Mouse (Mus musculus) limb, embryonic 14.5 days (tissue): ENCODE measurements at regions not wholly inside any gene's neighbourhood (a gene's known extent, or its start where the extent isn't known, plus 50 kb on each side); places are given as distances from the start of the nearest gene placed in this dataset.

Source experiments
- ATAC-seq: fragments of 200-750 bp; cut with Nextera tagmentation; 2 replicates; pipeline ENCODE4 v1.8.0; 2017; ENCODE audit warnings: low read depth, moderate number of reproducible peaks, moderate TSS enrichment; ENCODE audit not compliant: low FRiP score
- DNase-seq: peaks from one replicate; pipeline ENCODE4 v3.0.0-alpha.2; 2015; ENCODE audit warnings: low spot score
- H3K27ac ChIP-seq: fragments of 300-500 bp; sonication (generic); replicated peaks from 2 replicates; pipeline ENCODE4 v1.5.1; 2014; ENCODE audit warnings: low read depth, mild to moderate bottlenecking, low read length, moderate library complexity, mixed read lengths
- H3K27me3 ChIP-seq: fragments of 300-500 bp; sonication (generic); 2 replicates; pipeline ENCODE4 v1.6.1; 2014; ENCODE audit warnings: low read length, mixed read lengths; ENCODE audit not compliant: control insufficient read depth, insufficient read depth
- H3K36me3 ChIP-seq: fragments of 300-500 bp; sonication (generic); 2 replicates; pipeline ENCODE4 v1.6.1; 2014; ENCODE audit warnings: mild to moderate bottlenecking, low read length, moderate library complexity, mixed read lengths; ENCODE audit not compliant: control insufficient read depth, insufficient read depth
- H3K4me1 ChIP-seq: fragments of 300-500 bp; sonication (generic); 2 replicates; pipeline ENCODE4 v1.6.1; 2014; ENCODE audit warnings: antibody characterized with exemption, low read length, mixed read lengths; ENCODE audit not compliant: control insufficient read depth, insufficient read depth
- H3K4me2 ChIP-seq: fragments of 300-500 bp; sonication (generic); replicated peaks from 2 replicates; pipeline ENCODE4 v1.6.1; 2014; ENCODE audit warnings: low read depth, mild to moderate bottlenecking, low read length, moderate library complexity; ENCODE audit not compliant: severe bottlenecking
- H3K4me3 ChIP-seq: fragments of 300-500 bp; sonication (generic); replicated peaks from 2 replicates; pipeline ENCODE4 v1.5.1; 2014; ENCODE audit warnings: low read length
- H3K9ac ChIP-seq: fragments of 300-500 bp; sonication (generic); 2 replicates; pipeline ENCODE4 v1.6.1; 2014; ENCODE audit warnings: mild to moderate bottlenecking, low read depth, low read length, moderate library complexity; ENCODE audit not compliant: severe bottlenecking
- H3K9me3 ChIP-seq: fragments of 300-500 bp; sonication (generic); 2 replicates; pipeline ENCODE4 v1.6.1; 2016; ENCODE audit warnings: low read length; ENCODE audit not compliant: control insufficient read depth
- POLR2A ChIP-seq: fragments of 200-500 bp; IDR thresholded peaks from 2 replicates; pipeline ENCODE4 v1.8.0; 2012; ENCODE audit warnings: inconsistent platforms, mild to moderate bottlenecking, moderate library complexity, borderline replicate concordance; ENCODE audit not compliant: insufficient read depth, insufficient read length; ENCODE audit errors: extremely low read depth
- WGBS: fragments of 180-500 bp; shearing (Covaris S2); extraction: QIAGEN DNeasy Blood & Tissue Kit; methylation state at CpG from one replicate; pipeline ENCODE4 v1.1.7; 2014; 5-methylcytosine and 5-hydroxymethylcytosine counted together

GRCm38 (mm10) chr8:103851286-103851685 is 250.1 kb upstream of the Cdh5 start:
- Histone ChIP-seq H3K36me3 (no peaks in the 10 kb centered on the region), H3K27me3 (no peaks in the 10 kb centered on the region), H3K9ac (no peak overlapping the region), H3K27ac (no peak overlapping the region), H3K9me3 (no peaks in the 10 kb centered on the region), H3K4me2 (no peak overlapping the region), H3K4me1 (no peaks in the 10 kb centered on the region), H3K4me3 (no peak overlapping the region)
- 82% methylated on average over 8 of the region's 8 CpGs for WGBS
- DNase-seq: no peak
- ATAC-seq: no peak
- TF ChIP-seq POLR2A: no peak

- no peak overlapping the region for H3K4me3 ChIP-seq
- 84% methylated on average over 4 of the region's 4 CpGs for WGBS
- no peaks in the 10 kb centered on the region for H3K27me3 ChIP-seq
- TF ChIP-seq POLR2A: no peak
- no peaks in the 10 kb centered on the region for H3K36me3 ChIP-seq
- H3K9ac ChIP-seq: no peak overlapping the region
- DNase-seq (no peak), ATAC-seq (no peak)
- no peak overlapping the region for H3K4me2 ChIP-seq
- no peak overlapping the region for H3K27ac ChIP-seq
- H3K4me1 ChIP-seq: no peaks in the 10 kb centered on the region
- no peaks in the 10 kb centered on the region for H3K9me3 ChIP-seq
Measured at GRCm38 (mm10) chr8:103853048-103853447, 248.4 kb upstream of the Cdh5 start.

GRCm38 (mm10) chr8:103855291-103855690 is 246.1 kb upstream of the Cdh5 start:
- WGBS: 57% methylated on average over 9 of the region's 9 CpGs
- Histone ChIP-seq H3K9ac (no peak overlapping the region), H3K36me3 (no peaks in the 10 kb centered on the region), H3K4me3 (no peak overlapping the region), H3K27ac (no peak overlapping the region), H3K4me2 (no peak overlapping the region), H3K4me1 (no peaks in the 10 kb centered on the region), H3K27me3 (no peaks in the 10 kb centered on the region), H3K9me3 (no peaks in the 10 kb centered on the region)
- ATAC-seq (no peak), DNase-seq (peak; percentile 16)
- no peak for TF ChIP-seq POLR2A

- no peak for TF ChIP-seq POLR2A
- no peak for ATAC-seq
- Histone ChIP-seq H3K9me3 (no peaks in the 10 kb centered on the region), H3K27me3 (no peaks in the 10 kb centered on the region), H3K4me3 (no peak overlapping the region), H3K9ac (no peak overlapping the region), H3K4me2 (no peak overlapping the region), H3K27ac (no peak overlapping the region), H3K4me1 (peaks cover 12% of the 10 kb centered on the region), H3K36me3 (no peaks in the 10 kb centered on the region)
- whole genome bisulfite sequencing: 100% methylated on average over 1 of the region's 1 CpGs
- no peak for DNase-seq
Measured at GRCm38 (mm10) chr8:103859130-103859529, 242.3 kb upstream of the Cdh5 start.

GRCm38 (mm10) chr8:103873598-103874502 is 227.6 kb upstream of the Cdh5 start:
- no peaks in the 10 kb centered on the region for H3K9me3 ChIP-seq
- DNase-seq (no peak), ATAC-seq (no peak)
- H3K9ac ChIP-seq: no peak overlapping the region
- no peaks in the 10 kb centered on the region for H3K27me3 ChIP-seq
- H3K4me1 ChIP-seq: 0 out of 2 replicates have a peak, but pooled peaks cover 5% of the 10 kb centered on the region
- no peak overlapping the region for H3K4me2 ChIP-seq
- H3K27ac ChIP-seq: no peak overlapping the region
- no peak for TF ChIP-seq POLR2A
- H3K4me3 ChIP-seq: no peak overlapping the region
- H3K36me3 ChIP-seq: no peaks in the 10 kb centered on the region
- WGBS: 35% methylated on average over 7 of the region's 7 CpGs

- DNase-seq (no peak), ATAC-seq (no peak)
- TF ChIP-seq POLR2A: no peak
- Histone ChIP-seq H3K4me1 (0 out of 2 replicates have a peak, but pooled peaks cover 5% of the 10 kb centered on the region), H3K4me2 (no peak overlapping the region), H3K27ac (no peak overlapping the region), H3K4me3 (no peak overlapping the region), H3K9me3 (no peaks in the 10 kb centered on the region), H3K27me3 (no peaks in the 10 kb centered on the region), H3K9ac (no peak overlapping the region), H3K36me3 (no peaks in the 10 kb centered on the region)
- 40% methylated on average over 8 of the region's 8 CpGs for WGBS
Measured at GRCm38 (mm10) chr8:103874506-103874905, 226.9 kb upstream of the Cdh5 start.
